Comparison of ENCODE assay signal across 7 mouse cellular contexts in the genomic region with DNA sequence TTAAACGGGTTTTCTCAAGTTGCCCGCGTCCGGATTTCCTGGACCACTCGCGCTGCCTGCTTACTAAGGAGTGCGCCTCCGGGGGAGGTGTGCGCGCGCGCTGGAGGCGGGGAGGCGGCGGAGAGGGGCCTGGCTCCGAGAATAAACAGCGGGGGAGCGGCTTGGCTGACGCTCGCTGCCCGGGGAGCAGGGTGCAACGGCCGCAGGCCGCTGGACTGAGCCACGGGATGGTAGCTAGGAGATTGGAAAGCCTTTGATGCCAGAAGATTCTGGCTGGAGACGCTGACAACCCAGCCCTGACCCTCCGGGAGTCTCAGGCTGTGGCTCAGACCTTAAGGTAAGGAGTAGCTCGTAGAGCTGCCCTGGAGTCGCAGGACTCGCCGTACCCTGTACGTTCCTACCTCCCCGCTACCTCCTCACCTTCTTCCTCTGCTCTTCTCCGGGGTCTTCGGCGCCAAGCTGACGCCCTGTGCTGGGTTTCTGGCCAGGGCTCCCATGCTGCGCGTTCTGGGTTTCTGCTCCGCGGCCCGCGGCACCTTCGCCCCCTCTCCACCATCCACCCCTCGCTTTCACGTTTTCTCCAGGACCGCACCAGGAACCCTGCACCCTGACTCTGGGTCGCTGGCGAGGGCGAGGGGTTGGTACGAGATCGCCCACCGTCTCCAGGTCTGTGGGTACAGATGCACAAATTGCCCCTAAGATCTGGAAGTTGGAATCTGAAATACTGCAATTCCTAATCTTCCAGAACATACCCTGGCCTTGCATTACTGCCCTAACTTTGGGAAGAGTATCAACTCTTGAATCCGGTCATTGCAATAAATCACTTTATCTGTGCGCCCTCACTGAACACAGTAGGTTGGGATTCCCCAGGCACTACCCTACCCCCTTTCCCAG. TPM values are rescaled to one million over a fixed set of nuclear protein-coding genes. Genes with fewer than 3 reads are reported as not detected.
A peak's percentile ranks its signal among the peaks of the same experiment; 100 is the strongest.
DNase-seq lines count a peak whose midpoint lies in the region; ATAC-seq and TF ChIP-seq lines count a peak whose summit lies in the region.

A gene (plus strand): TSS at position 120 of the 894 bp plus-strand sequence.

- 1% methylated on average over 55 of the region's 55 CpGs for WGBS in hindbrain, embryonic 13.5 days

- H3K27me3 ChIP-seq in G1E (ENCODE audit: insufficient read depth, low read length), result no peaks in the 10 kb centered on the region
- H3K27me3 ChIP-seq in hindbrain, embryonic 13.5 days, result peaks cover 43% of the 10 kb centered on the region

- peak; percentile 46 for ATAC-seq in G1E (ENCODE audit: extremely low read depth, insufficient number of reproducible peaks, low FRiP score, poor library complexity, severe bottlenecking)
- ATAC-seq in hindbrain, embryonic 13.5 days (ENCODE audit: low FRiP score), result no peak
- peak; percentile 62 for ATAC-seq in megakaryocyte progenitor cell, adult 5-6 weeks (replicated peaks; ENCODE audit: poor library complexity)

- no peak within 1 kb of the TSS for H3K27ac ChIP-seq in hindbrain, embryonic 13.5 days

- TF ChIP-seq POLR2A in brain, embryonic 14.5 days (IDR thresholded peaks at IDR 0.05; ENCODE audit: borderline replicate concordance, extremely low read depth, insufficient read depth, insufficient read length, poor library complexity, severe bottlenecking), result no peak

- H3K9me3 ChIP-seq in G1E (replicated peaks), result no peaks in the 10 kb centered on the region
- no peaks in the 10 kb centered on the region for H3K9me3 ChIP-seq in hindbrain, embryonic 13.5 days

- peak within 1 kb of the TSS; percentile 99 for H3K4me2 ChIP-seq in hindbrain, embryonic 13.5 days

- intact Hi-C loops in left cerebral cortex, postnatal 36 days (cut with DNase I), result no loop called here

- H3K36me3 ChIP-seq in G1E (replicated peaks), result peaks cover 9% of the 10 kb centered on the region
- H3K36me3 ChIP-seq in hindbrain, embryonic 13.5 days, result no peaks in the 10 kb centered on the region

- peak within 1 kb of the TSS; percentile 76 for H3K4me3 ChIP-seq in G1E (ENCODE audit: low read depth, low read length)
- peak within 1 kb of the TSS; percentile 59 for H3K4me3 ChIP-seq in hindbrain, embryonic 13.5 days

- no peak for TF ChIP-seq CTCF in G1E (IDR thresholded peaks at IDR 0.05; ENCODE audit: low read depth, low read length)
- no peak for TF ChIP-seq CTCF in brain, embryonic 14.5 days (IDR thresholded peaks at IDR 0.05; ENCODE audit: borderline replicate concordance, extremely low read depth, insufficient read depth, insufficient read length)

- DNase-seq in G1E (ENCODE audit: low spot score), result peak; percentile 55
- peak; percentile 67 for DNase-seq in brain, embryonic 14.5 days (ENCODE audit: low read depth)
- peak; percentile 44 for DNase-seq in gastrocnemius, adult 18-20 months (ENCODE audit: low spot score)
- peak; percentile 56 to 75 for DNase-seq in left cerebral cortex, postnatal 36 days (ENCODE audit: low spot score in 2 of 2)
- DNase-seq in right cerebral cortex, postnatal 25 days, result peak; percentile 75

- peaks cover 43% of the 10 kb centered on the region for H3K4me1 ChIP-seq in G1E (ENCODE audit: insufficient read depth, low read depth, low read length)
- peaks cover 16% of the 10 kb centered on the region for H3K4me1 ChIP-seq in hindbrain, embryonic 13.5 days (replicated peaks)

- peak within 1 kb of the TSS; percentile 76 for H3K9ac ChIP-seq in hindbrain, embryonic 13.5 days

RNA-seq across cellular contexts. Expression of the gene that starts here (rescaled TPM):
- total RNA-seq in G1E (2014; fragmentation: Nextera tagmentation), result 7.8 and 8.5 TPM in 2 replicates
- total RNA-seq in G1E (2017), result 4.2 and 4.6 TPM in 2 replicates
- 0.54 and 1.1 TPM in 2 replicates for polyA plus RNA-seq in G1E (2012)
- polyA plus RNA-seq in brain, embryonic 14.5 days (2012; rRNA removed), result 1.0 and 2.2 TPM in 2 replicates
- 10 to 100 TPM; 17.5 to 29.4 TPM for total RNA-seq in gastrocnemius, adult 18-20 months (2021)
- polyA plus RNA-seq in hindbrain, embryonic 13.5 days (2015; fragmentation: Nextera tagmentation; extraction: Ambion mirVana), result 0.55 and 0.61 TPM in 2 replicates
- 10 to 100 TPM; 20.2 to 25.2 TPM for total RNA-seq in left cerebral cortex, postnatal 36 days (2021)
- total RNA-seq in megakaryocyte progenitor cell, adult 5-6 weeks (2015), result 7.0 and 10.6 TPM in 2 replicates
- 7.4 and 10.8 TPM in 2 replicates for total RNA-seq in megakaryocyte progenitor cell, adult 5-6 weeks (2017)
